In the genomic region with DNA sequence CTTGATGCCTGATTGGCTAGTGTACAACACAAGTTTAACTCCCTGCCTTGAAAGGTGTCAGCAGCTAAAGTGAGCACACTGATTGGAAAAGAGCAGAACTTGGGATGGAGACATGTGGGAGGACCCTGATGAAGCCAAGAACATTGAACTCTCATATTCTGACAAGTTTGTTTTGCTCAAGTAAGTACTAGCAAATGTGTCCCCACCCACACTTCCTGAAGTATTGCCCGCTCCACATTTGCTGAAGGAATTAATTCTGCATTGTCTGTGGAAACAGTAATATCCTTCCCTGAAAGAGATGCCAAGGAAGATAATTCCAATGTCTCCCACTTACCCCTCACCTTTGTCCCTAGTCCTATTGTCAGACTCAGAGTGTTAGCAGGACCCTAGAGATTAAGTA, we compare ENCODE assay signal across 20 mouse cellular contexts.
DNase-seq lines count a peak whose midpoint lies in the region; ATAC-seq and TF ChIP-seq lines count a peak whose summit lies in the region.
"Had no signal": no experiment of that assay in that cellular context is flagged by ENCODE, and none has a peak within 500 bp of the region (broad histone marks: within the 10 kb centered on the region; RNA-seq: fewer than 3 reads in every experiment).

No protein-coding gene starts in this region.

- TF ChIP-seq CTCF in heart, postnatal 0 days (IDR thresholded peaks at IDR 0.05; ENCODE audit: low read depth) = no peak

- no peaks in the 10 kb centered on the region for H3K4me1 ChIP-seq in heart, postnatal 0 days (ENCODE audit: control insufficient read depth, insufficient read depth)

- no peaks in the 10 kb centered on the region for H3K27me3 ChIP-seq in heart, postnatal 0 days (ENCODE audit: control insufficient read depth, insufficient read depth, low read length)
- H3K27me3 ChIP-seq: heart, embryonic 15.5 days; hindbrain, embryonic 13.5 days had no signal

- intact Hi-C loops in gastrocnemius, postnatal 14 days (cut with DNase I; ENCODE audit: low total_unique reads) = no loop called here
- intact Hi-C loops in heart, postnatal 14 days (cut with DNase I) = loop anchor here (2.0 kb wide), 1 partner anchor 597 kb away; a partner anchor contains a TSS

- H3K4me3 ChIP-seq in heart, postnatal 0 days (ENCODE audit: low read depth, low read length) = no peak overlapping the region
- H3K4me3 ChIP-seq: embryonic facial prominence, embryonic 10.5 days; heart, embryonic 15.5 days; hindbrain, embryonic 13.5 days had no signal

- TF ChIP-seq EP300 in heart, postnatal 0 days (IDR thresholded peaks at IDR 0.05; ENCODE audit: low read depth) = no peak; the same call in 1 of the 2 replicates

- H3K27ac ChIP-seq in heart, postnatal 0 days (ENCODE audit: low read depth) = no peak overlapping the region
- H3K27ac ChIP-seq: embryonic facial prominence, embryonic 10.5 days; heart, embryonic 15.5 days; hindbrain, embryonic 13.5 days; hindbrain, postnatal 0 days had no signal

- no peaks in the 10 kb centered on the region for H3K9me3 ChIP-seq in heart, postnatal 0 days (replicated peaks; ENCODE audit: control insufficient read depth, low read length)
- H3K9me3 ChIP-seq: embryonic facial prominence, embryonic 10.5 days; G1E; heart, embryonic 15.5 days; hindbrain, embryonic 13.5 days had no signal

- ATAC-seq in heart, postnatal 0 days (ENCODE audit: insufficient read depth, low read depth) = peak; percentile 39
- ATAC-seq: CD4-positive, CD25-positive, alpha-beta regulatory T cell, adult 4 months; forebrain, embryonic 14.5 days; hindbrain, postnatal 0 days had no signal

- no peaks in the 10 kb centered on the region for H3K36me3 ChIP-seq in heart, postnatal 0 days (replicated peaks; ENCODE audit: control insufficient read depth, insufficient read depth, low read length)
- H3K36me3 ChIP-seq: embryonic facial prominence, embryonic 10.5 days; G1E; heart, embryonic 15.5 days; hindbrain, embryonic 13.5 days had no signal

- H3K4me2 ChIP-seq in heart, postnatal 0 days (ENCODE audit: low read depth, low read length) = no peak overlapping the region
- H3K4me2 ChIP-seq: heart, embryonic 15.5 days; hindbrain, embryonic 13.5 days had no signal

- H3K9ac ChIP-seq in heart, postnatal 0 days (replicated peaks; ENCODE audit: low read depth, low read length) = no peak overlapping the region
- H3K9ac ChIP-seq: heart, embryonic 15.5 days; hindbrain, embryonic 13.5 days had no signal

- 67% methylated on average over 1 of the region's 1 CpGs for WGBS in heart, postnatal 0 days

- peak; percentile 23 for DNase-seq in gastrocnemius, adult 18-20 months (ENCODE audit: low spot score)
- DNase-seq in gastrocnemius, postnatal 14 days = no peak
- DNase-seq in heart, adult 18-20 months = peak; percentile 19 to 60
- DNase-seq in heart, postnatal 4 days = no peak
- DNase-seq in heart, postnatal 0 days (ENCODE audit: low spot score) = no peak
- DNase-seq in heart, postnatal 14 days = no peak
- peak; percentile 15 for DNase-seq in brain, adult 2 months (ENCODE audit: low read depth, low spot score)
- DNase-seq in adrenal gland, adult (ENCODE audit: inconsistent age in 2 of 2, low spot score in 1 of 2) = no peak
- DNase-seq: adrenal gland, postnatal 10 days; B cell, adult 2 months; cerebellum, adult 18-20 months; kidney, adult 11 months; kidney, adult 9 months had no signal

Comparison
In these comparisons a context has a peak if more than half of its experiments do, and no peak if none do; other contexts are left out.
1. DNase-seq: peak in gastrocnemius, adult 18-20 months (single experiment), heart, adult 18-20 months (2 of 2) and brain, adult 2 months (single experiment); none in gastrocnemius, postnatal 14 days (single experiment), heart, postnatal 4 days (single experiment), heart, postnatal 0 days (single experiment), heart, postnatal 14 days (0 of 2) and adrenal gland, adult (0 of 2).